In the genomic region with DNA sequence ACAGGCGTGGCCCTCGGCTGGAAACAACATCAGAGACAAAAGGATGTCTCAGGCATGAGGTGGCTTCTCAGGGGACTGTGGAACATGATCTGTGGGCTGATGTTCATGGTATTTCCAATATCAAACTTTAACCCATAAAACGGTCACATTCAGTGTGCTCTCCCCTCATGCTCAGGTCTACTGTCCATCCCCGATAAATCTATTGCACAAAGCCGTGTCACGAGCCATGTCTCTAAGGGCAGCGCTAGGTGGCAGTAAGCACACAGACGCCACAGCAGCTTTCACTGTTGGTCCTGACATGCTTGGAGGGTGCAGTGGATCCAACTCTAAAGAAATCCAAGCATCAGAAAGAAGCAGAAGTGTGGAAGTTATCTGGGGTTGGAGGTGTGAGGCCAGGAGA, we compare ENCODE assay signal across 8 mouse cellular contexts. TPM values are rescaled to one million over a fixed set of nuclear protein-coding genes. Genes with fewer than 3 reads are reported as not detected.
DNase-seq lines count a peak whose midpoint lies in the region; ATAC-seq and TF ChIP-seq lines count a peak whose summit lies in the region.

No protein-coding gene starts in this region.

- H3K27ac ChIP-seq in left cerebral cortex, adult 2 months: no peak overlapping the region
- no peak overlapping the region for H3K27ac ChIP-seq in hindbrain, postnatal 0 days
- H3K27ac ChIP-seq in liver, embryonic 16.5 days (ENCODE audit: low read length): no peak overlapping the region
- no peak overlapping the region for H3K27ac ChIP-seq in neural tube, embryonic 12.5 days

- peak; percentile 46; the same call in 1 of the 2 replicates for ATAC-seq in hindbrain, postnatal 0 days
- peak; percentile 47; the same call in 1 of the 2 replicates for ATAC-seq in liver, embryonic 16.5 days (ENCODE audit: low read depth)
- peak; percentile 58; the same call in 1 of the 2 replicates for ATAC-seq in neural tube, embryonic 12.5 days (ENCODE audit: low FRiP score, low read depth)
- ATAC-seq in activated CD4-positive, CD25-positive, alpha-beta regulatory T cell, adult 4 months: no peak

- 34% methylated on average over 8 of the region's 8 CpGs for WGBS in hindbrain, postnatal 0 days
- 35% methylated on average over 8 of the region's 8 CpGs for WGBS in liver, embryonic 16.5 days (ENCODE audit: insufficient replicate concordance)
- 41% methylated on average over 8 of the region's 8 CpGs for WGBS in neural tube, embryonic 12.5 days

- H3K4me2 ChIP-seq in hindbrain, postnatal 0 days (ENCODE audit: low read depth, low read length): no peak overlapping the region
- H3K4me2 ChIP-seq in liver, embryonic 16.5 days (ENCODE audit: low read depth, low read length): no peak overlapping the region
- no peak overlapping the region for H3K4me2 ChIP-seq in neural tube, embryonic 12.5 days (replicated peaks)

- no peaks in the 10 kb centered on the region for H3K9me3 ChIP-seq in hindbrain, postnatal 0 days (ENCODE audit: low read length)
- H3K9me3 ChIP-seq in liver, embryonic 16.5 days (replicated peaks; ENCODE audit: control insufficient read depth, low read length): no peaks in the 10 kb centered on the region
- no peaks in the 10 kb centered on the region for H3K9me3 ChIP-seq in neural tube, embryonic 12.5 days

- no peaks in the 10 kb centered on the region for H3K4me1 ChIP-seq in hindbrain, postnatal 0 days (ENCODE audit: insufficient read depth, low read length)
- H3K4me1 ChIP-seq in liver, embryonic 16.5 days (ENCODE audit: control insufficient read depth, low read depth, low read length): no peaks in the 10 kb centered on the region
- H3K4me1 ChIP-seq in neural tube, embryonic 12.5 days: no peaks in the 10 kb centered on the region; the same call in 1 of the 2 replicates

- intact Hi-C loops in left cerebral cortex, adult 2 months (cut with DNase I): loop anchor here (5.0 kb wide), 2 partner anchors 44 to 479 kb away; a partner anchor contains a TSS

- peaks cover 16% of the 10 kb centered on the region for H3K36me3 ChIP-seq in hindbrain, postnatal 0 days (ENCODE audit: insufficient read depth, low read length)
- H3K36me3 ChIP-seq in liver, embryonic 16.5 days (ENCODE audit: control insufficient read depth, insufficient read depth): no peaks in the 10 kb centered on the region
- peaks cover 33% of the 10 kb centered on the region for H3K36me3 ChIP-seq in neural tube, embryonic 12.5 days

- no peak overlapping the region for H3K9ac ChIP-seq in hindbrain, postnatal 0 days (replicated peaks; ENCODE audit: low read length)
- no peak overlapping the region for H3K9ac ChIP-seq in liver, embryonic 16.5 days (ENCODE audit: low read depth, low read length)
- H3K9ac ChIP-seq in neural tube, embryonic 12.5 days: no peak overlapping the region

- H3K4me3 ChIP-seq in left cerebral cortex, adult 2 months: no peak overlapping the region
- no peak overlapping the region for H3K4me3 ChIP-seq in hindbrain, postnatal 0 days (ENCODE audit: low read length)
- no peak overlapping the region for H3K4me3 ChIP-seq in liver, embryonic 16.5 days (ENCODE audit: low read depth, low read length)
- H3K4me3 ChIP-seq in neural tube, embryonic 12.5 days: no peak overlapping the region

- DNase-seq in left cerebral cortex, adult 2 months (ENCODE audit: extremely low spot score in 1 of 2, low spot score in 2 of 2): no peak
- no peak for DNase-seq in left cerebral cortex, adult 8-10 months (ENCODE audit: low spot score in 2 of 2)
- peak; percentile 61 for DNase-seq in ZHBTc4 (ENCODE audit: low read depth, low spot score)
- peak; percentile 78 for DNase-seq in embryo, embryonic 10.5 days (ENCODE audit: low spot score)
- DNase-seq in hindbrain, postnatal 0 days (ENCODE audit: low spot score): peak; percentile 76

- H3K27me3 ChIP-seq in hindbrain, postnatal 0 days (ENCODE audit: insufficient read depth, low read length): no peaks in the 10 kb centered on the region
- no peaks in the 10 kb centered on the region for H3K27me3 ChIP-seq in liver, embryonic 16.5 days (ENCODE audit: control insufficient read depth, insufficient read depth, low read depth, low read length)
- H3K27me3 ChIP-seq in neural tube, embryonic 12.5 days (replicated peaks): no peaks in the 10 kb centered on the region

- peak; percentile 55 for TF ChIP-seq CTCF in left cerebral cortex, adult 2 months (IDR thresholded peaks at IDR 0.05)
- peak; percentile 81 for TF ChIP-seq CTCF in hindbrain, postnatal 0 days (IDR thresholded peaks at IDR 0.05; ENCODE audit: low read depth)

RNA-seq across cellular contexts. Expression of a gene that starts 46.1 kb away (rescaled TPM):
- total RNA-seq in left cerebral cortex, adult 2 months (2021): 10 to 100 TPM; 25.8 to 27.4 TPM
- total RNA-seq in left cerebral cortex, adult 8-10 months (2022): 10 to 100 TPM; 28.5 to 29.8 (median 29.6) TPM
- total RNA-seq in hindbrain, postnatal 0 days (2014; rRNA removed): 35.3 and 48.6 TPM in 2 replicates
- polyA plus RNA-seq in hindbrain, postnatal 0 days (2015; fragmentation: Nextera tagmentation; extraction: Ambion mirVana): 32.9 and 34.5 TPM in 2 replicates
- 12.6 and 16.3 TPM in 2 replicates for polyA plus RNA-seq in liver, embryonic 16.5 days (2015; fragmentation: Nextera tagmentation; extraction: Ambion mirVana)
- 50.8 and 56.9 TPM in 2 replicates for polyA plus RNA-seq in neural tube, embryonic 12.5 days (2016; fragmentation: Nextera tagmentation; extraction: Ambion mirVana)
- polyA plus RNA-seq in activated CD4-positive, CD25-positive, alpha-beta regulatory T cell, adult 4 months (2017; shearing (Covaris generic)): 10 to 100 TPM; 21.7 to 26.2 TPM

Comparison
In these comparisons a context has a peak if more than half of its experiments do, and no peak if none do; other contexts are left out.
1. DNase-seq: peak in ZHBTc4 (single experiment), embryo, embryonic 10.5 days (single experiment) and hindbrain, postnatal 0 days (single experiment); none in left cerebral cortex, adult 2 months (0 of 2) and left cerebral cortex, adult 8-10 months (0 of 2).